Mouse (Mus musculus) gastrocnemius, postnatal 25 days (tissue): ENCODE data around the gene Olfr684. TPM values are rescaled to one million over a fixed set of nuclear protein-coding genes. Genes with fewer than 3 reads are reported as not detected.

Source experiments
- DNase-seq: peaks from one replicate; pipeline ENCODE4 v3.0.0; 2022
- long read RNA-seq, 2 experiments: library from polyadenylated mRNA; stranded (forward); transcript quantifications; one replicate each; pipeline ENCODE4 v2.0.0; 2021
- total RNA-seq, 2 experiments: library from RNA; stranded (reverse); gene quantifications; 1 replicate in 1 of 2; 2 replicates in 1 of 2; pipeline ENCODE4 v1.2.3; 2021

The Olfr684 gene
- total RNA-seq = not detected
- long read RNA-seq, experiment 1 = 0 reads
- long read RNA-seq, experiment 2 = 0 reads

GRCm38 (mm10) chr7:105163553-105163952, at the start of gene Olfr684:
Gene Olfr684 (minus strand): TSS chr7:105163653.
- DNase-seq = no peak

DNA sequence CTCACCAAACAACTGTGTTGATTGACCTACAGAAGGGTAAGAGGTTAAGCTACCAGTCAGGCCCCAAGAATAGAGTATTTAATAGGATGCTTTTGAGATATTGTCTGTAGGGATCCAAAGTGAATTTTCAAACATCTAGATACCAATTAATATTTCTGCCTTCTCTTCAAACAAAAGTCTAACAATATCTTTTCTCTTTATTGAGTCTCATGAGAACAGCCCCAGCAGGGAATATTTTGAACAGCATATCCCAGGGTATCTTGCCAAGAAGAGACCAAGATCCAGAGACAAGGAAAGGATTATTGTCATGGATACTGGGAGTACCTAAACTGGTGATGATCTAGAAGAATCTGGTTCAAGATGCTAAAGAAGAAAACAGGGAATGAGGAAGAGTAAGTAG, 43.9 kb upstream of the Olfr684 start, which contains the start of gene Olfr686:
Gene Olfr686, minus strand, starts transcription at position 101 of the 400 bp plus-strand sequence.
- DNase-seq = no peak

- no peak for DNase-seq
Measured at GRCm38 (mm10) chr7:105185912-105186311, 22.5 kb upstream of the Olfr684 start, which contains the start of gene Olfr685. Gene Olfr685 (minus strand): TSS chr7:105186012.

DNA sequence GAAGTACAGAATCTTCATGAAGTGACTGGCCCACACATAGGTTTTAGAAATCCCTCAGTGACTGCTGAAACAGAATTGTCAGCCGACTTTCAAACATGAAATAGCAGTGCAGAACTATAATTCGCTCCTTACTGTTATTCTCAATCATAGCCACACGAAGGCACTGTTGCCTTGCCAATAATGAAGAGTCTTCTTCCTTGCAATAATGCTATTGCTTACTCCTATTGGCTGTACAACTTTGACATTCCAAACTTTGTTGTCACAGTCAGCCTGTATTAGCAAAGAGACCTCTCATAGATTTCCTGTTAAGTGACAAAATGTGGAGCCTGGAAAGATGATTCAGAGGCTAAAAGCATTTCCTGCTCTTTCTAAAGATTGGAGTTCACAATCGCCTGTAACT, 7.3 kb upstream of the Olfr684 start:
- DNase-seq = no peak

- no peak for DNase-seq
Measured at GRCm38 (mm10) chr7:105146912-105147311, 16.5 kb downstream of the Olfr684 start, which contains the start of gene Olfr683. Gene Olfr683 (minus strand): TSS chr7:105147012.

- DNase-seq = no peak
Measured at GRCm38 (mm10) chr7:105141275-105141674, 22.2 kb downstream of the Olfr684 start.

DNA sequence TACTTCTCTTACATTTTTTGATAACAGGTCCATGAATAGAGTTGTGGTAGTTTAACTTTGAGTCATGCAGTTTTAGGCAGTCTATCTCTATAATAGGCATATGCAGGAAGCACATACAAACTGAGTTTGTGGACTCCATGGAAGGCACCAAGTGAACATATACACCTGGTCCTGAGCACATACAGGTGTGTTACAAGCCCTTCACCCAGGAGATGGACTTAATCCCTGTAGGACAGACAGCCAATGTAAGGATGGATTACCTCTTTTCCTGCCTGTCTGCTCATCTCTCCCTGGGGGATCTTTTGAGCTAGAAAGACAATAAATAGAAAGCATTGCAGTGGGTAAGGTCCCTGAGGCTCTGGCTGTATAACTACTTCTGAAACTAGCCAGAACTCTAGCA, 46.9 kb downstream of the Olfr684 start, which contains the start of gene Olfr681:
Gene Olfr681, plus strand, starts transcription at position 301 of the 400 bp plus-strand sequence.
- DNase-seq = no peak

Other genes with a start within 250 kb of the Olfr684 start
- gene Olfr667, start 242.2 kb downstream of the Olfr684 start, total RNA-seq = not detected
- not detected for gene Olfr668, start 235.6 kb downstream of the Olfr684 start, total RNA-seq
- gene Olfr669, start 229.4 kb downstream of the Olfr684 start, total RNA-seq = not detected
- not detected for gene Olfr670, start 201.0 kb downstream of the Olfr684 start, total RNA-seq
- gene Olfr671, start 184.5 kb downstream of the Olfr684 start, total RNA-seq = not detected
- not detected for gene Olfr672, start 161.6 kb downstream of the Olfr684 start, total RNA-seq
- not detected for gene Olfr675, start 135.2 kb downstream of the Olfr684 start, total RNA-seq
- gene Olfr676, start 131.0 kb downstream of the Olfr684 start, total RNA-seq = not detected
- gene Olfr677, start 112.3 kb downstream of the Olfr684 start, total RNA-seq = not detected
- not detected for gene Olfr678, start 99.2 kb downstream of the Olfr684 start, total RNA-seq
- gene Olfr679, start 82.4 kb downstream of the Olfr684 start, total RNA-seq = not detected
- gene Olfr680-ps1, start 70.8 kb downstream of the Olfr684 start, total RNA-seq = not detected
- not detected for gene Olfr681, start 46.8 kb downstream of the Olfr684 start, total RNA-seq
- not detected for gene Olfr683, start 16.6 kb downstream of the Olfr684 start, total RNA-seq
- not detected for gene Olfr685, start 22.4 kb upstream of the Olfr684 start, total RNA-seq
- gene Olfr686, start 43.8 kb upstream of the Olfr684 start, total RNA-seq = not detected
- gene Olfr688, start 124.4 kb upstream of the Olfr684 start, total RNA-seq = not detected
- not detected for gene Olfr689, start 147.5 kb upstream of the Olfr684 start, total RNA-seq
- not detected for gene Olfr690, start 170.5 kb upstream of the Olfr684 start, total RNA-seq
- gene Olfr691, start 178.6 kb upstream of the Olfr684 start, total RNA-seq = not detected
- not detected for gene Olfr692, start 204.6 kb upstream of the Olfr684 start, total RNA-seq
- gene Gm5901, start 211.4 kb upstream of the Olfr684 start, total RNA-seq = not detected
- gene Fam160a2, start 236.4 kb upstream of the Olfr684 start, total RNA-seq = 10 to 100 TPM; 12.5 to 12.9 TPM
- not detected for gene Cnga4, start 240.9 kb upstream of the Olfr684 start, total RNA-seq